Mouse (Mus musculus): ENCODE data around the gene Lmnb2. TPM values are rescaled to one million over a fixed set of nuclear protein-coding genes. Genes with fewer than 3 reads are reported as not detected.

Lmnb2 gene
- polyA plus RNA-seq, 2 experiments = 19.1 to 75.9 TPM

DNA sequence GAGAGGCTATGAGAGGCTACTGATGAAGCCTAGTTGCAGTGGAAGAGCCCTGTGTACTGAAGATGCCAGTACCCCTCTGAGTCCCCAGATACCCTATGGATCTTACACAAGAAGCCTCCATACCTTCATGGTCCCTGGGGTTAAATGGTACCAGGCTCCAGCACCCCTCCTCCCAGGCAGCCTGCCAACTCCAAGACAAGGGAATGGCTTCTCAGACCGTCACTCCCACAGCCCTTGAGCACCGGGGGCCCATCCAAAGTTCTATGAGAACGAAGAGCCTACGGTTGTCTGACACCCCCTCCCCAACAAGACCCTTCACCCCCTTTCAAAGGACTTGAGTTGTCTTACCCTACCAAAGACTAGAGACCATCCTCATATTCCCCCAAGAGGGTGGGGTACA, 2.3 kb downstream of the Lmnb2 start:
- Histone ChIP-seq H3K4me1 (ENCODE audit: control insufficient read depth, insufficient read depth, low read length) (peaks cover 7% of the 10 kb centered on the region; the same call in 1 of the 2 replicates), H3K4me3 (replicated peaks; ENCODE audit: low read length) (no peak overlapping the region), H3K4me2 (replicated peaks; ENCODE audit: low read depth, low read length, severe bottlenecking) (no peak overlapping the region), H3K27ac (replicated peaks; ENCODE audit: low read depth, low read length) (no peak overlapping the region), H3K9me3 (ENCODE audit: control insufficient read depth, low read length) (no peaks in the 10 kb centered on the region), H3K27me3 (ENCODE audit: control insufficient read depth, insufficient read depth, low read length) (no peaks in the 10 kb centered on the region), H3K9ac (ENCODE audit: low read depth, low read length, severe bottlenecking) (no peak overlapping the region), H3K36me3 (ENCODE audit: control insufficient read depth, insufficient read depth, low read length) (peaks cover 26% of the 10 kb centered on the region; the same call in 1 of the 2 replicates)
- 94% methylated on average over 4 of the region's 4 CpGs for WGBS
- DNase-seq (ENCODE audit: low spot score) (no peak), ATAC-seq (ENCODE audit: low FRiP score, low read depth) (no peak)
- no peak for TF ChIP-seq POLR2A (IDR thresholded peaks at IDR 0.05; ENCODE audit: borderline replicate concordance, extremely low read depth, insufficient read depth, insufficient read length)

DNA sequence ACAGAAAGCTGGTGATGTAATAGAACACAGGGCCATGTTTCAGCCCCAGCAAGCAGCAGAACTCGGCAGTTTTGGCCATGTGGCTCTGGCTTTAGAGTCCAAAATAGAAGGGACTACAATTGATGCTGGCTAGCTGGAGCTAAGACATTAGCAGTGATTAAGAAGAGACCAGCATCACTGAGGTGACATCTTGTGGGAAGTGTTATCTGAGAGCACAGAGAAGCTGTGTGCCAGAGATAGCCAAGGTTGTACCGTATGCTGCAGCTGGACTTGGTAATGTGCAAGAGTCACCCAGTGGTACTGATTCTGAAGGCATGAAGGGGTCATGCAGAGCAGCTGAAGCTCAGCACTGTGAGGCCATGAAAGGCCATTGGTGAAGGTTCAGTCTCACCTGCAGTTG, 2.8 kb downstream of the Lmnb2 start:
- H3K9ac ChIP-seq (ENCODE audit: low read depth, low read length, severe bottlenecking) = no peak overlapping the region
- no peak overlapping the region for H3K4me2 ChIP-seq (replicated peaks; ENCODE audit: low read depth, low read length, severe bottlenecking)
- H3K4me1 ChIP-seq (ENCODE audit: control insufficient read depth, insufficient read depth, low read length) = peaks cover 7% of the 10 kb centered on the region; the same call in 1 of the 2 replicates
- DNase-seq (ENCODE audit: low spot score) (no peak), ATAC-seq (ENCODE audit: low FRiP score, low read depth) (no peak)
- H3K27ac ChIP-seq (replicated peaks; ENCODE audit: low read depth, low read length) = no peak overlapping the region
- TF ChIP-seq POLR2A (IDR thresholded peaks at IDR 0.05; ENCODE audit: borderline replicate concordance, extremely low read depth, insufficient read depth, insufficient read length) = no peak
- peaks cover 27% of the 10 kb centered on the region for H3K36me3 ChIP-seq (ENCODE audit: control insufficient read depth, insufficient read depth, low read length)
- H3K9me3 ChIP-seq (ENCODE audit: control insufficient read depth, low read length) = no peaks in the 10 kb centered on the region
- no peak overlapping the region for H3K4me3 ChIP-seq (replicated peaks; ENCODE audit: low read length)
- WGBS = 90% methylated on average over 2 of the region's 2 CpGs
- H3K27me3 ChIP-seq (ENCODE audit: control insufficient read depth, insufficient read depth, low read length) = no peaks in the 10 kb centered on the region

DNA sequence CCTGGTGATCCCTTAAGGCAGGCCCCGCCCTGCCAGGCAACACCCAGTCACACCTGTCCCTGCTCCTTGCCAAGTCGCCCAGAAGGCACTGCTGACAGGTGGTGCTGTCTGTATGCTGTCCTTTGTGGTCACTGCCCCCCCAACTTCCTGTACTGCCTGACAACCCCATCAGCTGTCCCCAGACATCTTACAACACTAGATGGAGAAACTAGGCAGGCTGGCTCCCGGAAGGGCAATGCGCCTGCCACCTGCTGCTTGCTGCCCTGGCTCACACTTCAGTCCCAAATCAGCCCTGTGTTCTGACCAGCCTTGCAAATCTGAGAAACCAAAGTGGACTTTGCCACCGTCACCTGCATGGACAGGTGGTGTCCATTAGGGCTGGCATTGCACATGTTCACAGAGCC, 3.8 kb downstream of the Lmnb2 start:
- H3K9ac ChIP-seq (ENCODE audit: low read depth, low read length, severe bottlenecking) = no peak overlapping the region
- H3K4me3 ChIP-seq (replicated peaks; ENCODE audit: low read length) = no peak overlapping the region
- ATAC-seq (ENCODE audit: low FRiP score, low read depth) (peak; percentile 48), DNase-seq (ENCODE audit: low spot score) (peak; percentile 39)
- 80% methylated on average over 5 of the region's 5 CpGs for WGBS
- H3K27ac ChIP-seq (replicated peaks; ENCODE audit: low read depth, low read length) = no peak overlapping the region
- H3K4me2 ChIP-seq (replicated peaks; ENCODE audit: low read depth, low read length, severe bottlenecking) = no peak overlapping the region
- H3K27me3 ChIP-seq (ENCODE audit: control insufficient read depth, insufficient read depth, low read length) = no peaks in the 10 kb centered on the region
- no peaks in the 10 kb centered on the region for H3K9me3 ChIP-seq (ENCODE audit: control insufficient read depth, low read length)
- no peak for TF ChIP-seq POLR2A (IDR thresholded peaks at IDR 0.05; ENCODE audit: borderline replicate concordance, extremely low read depth, insufficient read depth, insufficient read length)
- H3K36me3 ChIP-seq (ENCODE audit: control insufficient read depth, insufficient read depth, low read length) = peaks cover 37% of the 10 kb centered on the region
- peaks cover 7% of the 10 kb centered on the region; the same call in 1 of the 2 replicates for H3K4me1 ChIP-seq (ENCODE audit: control insufficient read depth, insufficient read depth, low read length)

DNA sequence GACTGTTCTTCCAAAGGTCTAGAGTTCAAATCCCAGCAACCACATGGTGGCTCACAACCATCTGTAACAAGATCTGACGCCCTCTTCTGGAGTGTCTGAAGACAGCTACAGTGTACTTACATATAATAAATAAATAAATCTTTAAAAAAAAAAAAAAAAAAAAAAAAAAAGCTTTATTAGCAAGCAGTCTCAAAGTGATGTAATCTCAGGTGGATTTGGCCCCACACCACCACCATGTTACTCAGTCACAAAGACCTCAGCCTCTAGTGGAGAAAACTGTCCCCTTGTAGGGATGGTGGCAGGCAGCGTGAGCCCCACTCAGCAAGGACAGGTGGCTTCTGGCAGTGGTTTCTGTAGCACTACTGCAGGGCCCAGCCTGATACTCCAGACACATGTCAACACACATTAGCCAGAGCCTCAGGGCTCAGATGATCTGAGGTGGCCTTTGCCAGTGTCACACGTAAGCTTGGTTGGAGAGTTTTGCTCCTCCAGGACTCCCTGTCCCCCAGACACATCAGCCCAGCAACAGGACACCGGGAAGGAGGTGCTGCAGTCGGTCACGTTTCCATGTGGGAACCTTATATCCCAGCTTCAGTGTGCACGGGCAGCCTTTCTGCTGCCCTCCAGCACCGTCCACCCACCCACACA, 4.6 kb downstream of the Lmnb2 start:
- WGBS = 84% methylated on average over 7 of the region's 8 CpGs
- no peak for TF ChIP-seq POLR2A (IDR thresholded peaks at IDR 0.05; ENCODE audit: borderline replicate concordance, extremely low read depth, insufficient read depth, insufficient read length)
- Histone ChIP-seq H3K4me3 (replicated peaks; ENCODE audit: low read length) (no peak overlapping the region), H3K9ac (ENCODE audit: low read depth, low read length, severe bottlenecking) (no peak overlapping the region), H3K27me3 (ENCODE audit: control insufficient read depth, insufficient read depth, low read length) (no peaks in the 10 kb centered on the region), H3K36me3 (ENCODE audit: control insufficient read depth, insufficient read depth, low read length) (peaks cover 45% of the 10 kb centered on the region), H3K9me3 (ENCODE audit: control insufficient read depth, low read length) (no peaks in the 10 kb centered on the region), H3K4me1 (ENCODE audit: control insufficient read depth, insufficient read depth, low read length) (peaks cover 6% of the 10 kb centered on the region; the same call in 1 of the 2 replicates), H3K4me2 (replicated peaks; ENCODE audit: low read depth, low read length, severe bottlenecking) (no peak overlapping the region), H3K27ac (replicated peaks; ENCODE audit: low read depth, low read length) (no peak overlapping the region)
- no peak for ATAC-seq (ENCODE audit: low FRiP score, low read depth)
- no peak for DNase-seq (ENCODE audit: low spot score)

DNA sequence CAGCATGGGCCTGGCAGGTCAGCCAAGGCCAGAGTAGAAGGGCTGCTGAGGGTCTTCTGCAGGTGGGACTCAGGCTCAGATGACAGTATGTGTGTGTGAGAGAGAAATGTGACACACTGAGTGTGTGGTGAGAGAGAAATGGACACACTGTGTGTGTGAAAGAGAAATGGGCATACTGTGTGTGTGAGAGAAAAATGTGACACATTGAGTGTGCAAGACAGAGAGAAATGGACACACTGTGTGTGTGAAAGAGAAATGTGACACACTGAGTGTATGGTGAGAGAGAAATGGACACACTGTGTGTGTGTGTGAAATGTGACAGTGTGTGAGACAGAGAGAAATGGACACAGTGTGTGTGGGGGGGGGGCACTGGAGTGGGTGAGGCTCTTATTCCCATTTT, 6.2 kb downstream of the Lmnb2 start:
- no peak overlapping the region for H3K27ac ChIP-seq (replicated peaks; ENCODE audit: low read depth, low read length)
- TF ChIP-seq POLR2A (IDR thresholded peaks at IDR 0.05; ENCODE audit: borderline replicate concordance, extremely low read depth, insufficient read depth, insufficient read length) = no peak
- H3K36me3 ChIP-seq (ENCODE audit: control insufficient read depth, insufficient read depth, low read length) = peaks cover 57% of the 10 kb centered on the region
- H3K4me1 ChIP-seq (ENCODE audit: control insufficient read depth, insufficient read depth, low read length) = no peaks in the 10 kb centered on the region; the same call in 1 of the 2 replicates
- no peak overlapping the region for H3K9ac ChIP-seq (ENCODE audit: low read depth, low read length, severe bottlenecking)
- H3K27me3 ChIP-seq (ENCODE audit: control insufficient read depth, insufficient read depth, low read length) = no peaks in the 10 kb centered on the region
- no peaks in the 10 kb centered on the region for H3K9me3 ChIP-seq (ENCODE audit: control insufficient read depth, low read length)
- no peak overlapping the region for H3K4me3 ChIP-seq (replicated peaks; ENCODE audit: low read length)
- ATAC-seq (ENCODE audit: low FRiP score, low read depth) (no peak), DNase-seq (ENCODE audit: low spot score) (no peak)
- H3K4me2 ChIP-seq (replicated peaks; ENCODE audit: low read depth, low read length, severe bottlenecking) = no peak overlapping the region

All from limb, embryonic 14.5 days (tissue).